Mouse (Mus musculus): ENCODE data around the gene Dcakd.

GRCm38 (mm10) chr11:103074796-103075323 lies 46.7 kb upstream of the Dcakd start:
- TF ChIP-seq CTCF (IDR thresholded peaks at IDR 0.05; ENCODE audit: borderline replicate concordance, insufficient read depth, low read depth, low read length), result no peak
- no peak for TF ChIP-seq POLR2A (IDR thresholded peaks at IDR 0.05; ENCODE audit: borderline replicate concordance, insufficient read depth, low read length)

Measured in cerebellum, adult 2 months (tissue).